Mouse (Mus musculus): ENCODE measurements around the gene Ano6.

The Ano6 gene

GRCm38 (mm10) chr15:95980641-95981040 lies 190.0 kb downstream of the Ano6 start:
- no peak for DNase-seq

GRCm38 (mm10) chr15:95987916-95988315 lies 197.3 kb downstream of the Ano6 start:
- no peak for DNase-seq

GRCm38 (mm10) chr15:95989496-95990124 lies 199.0 kb downstream of the Ano6 start:
- no peak for DNase-seq

- DNase-seq, result no peak
These were observed 212.4 kb downstream of the Ano6 start for GRCm38 (mm10) chr15:96002958-96003601.

- DNase-seq, result no peak
These were observed 221.2 kb downstream of the Ano6 start for GRCm38 (mm10) chr15:96011640-96012390.

- peak; percentile 13 to 16 for DNase-seq
These were observed 221.7 kb downstream of the Ano6 start for GRCm38 (mm10) chr15:96012391-96012775.

- no peak for DNase-seq
These were observed 223.9 kb downstream of the Ano6 start for GRCm38 (mm10) chr15:96014501-96014900.

- no peak for DNase-seq
These were observed 229.8 kb downstream of the Ano6 start for GRCm38 (mm10) chr15:96020465-96020864.

GRCm38 (mm10) chr15:96021506-96021905 lies 230.9 kb downstream of the Ano6 start:
- peak; percentile 39 to 49 for DNase-seq
